Mouse (Mus musculus) adrenal gland, adult 2 months (tissue): ENCODE data around the gene Mia. TPM values are rescaled to one million over a fixed set of nuclear protein-coding genes. Genes with fewer than 3 reads are reported as not detected.

Experiments
- DNase-seq: peaks from one replicate; pipeline ENCODE4 v3.0.0; 2021
- polyA plus RNA-seq: library from polyadenylated mRNA; depleted of rRNA; stranded (reverse); fragments of >200 nt; gene quantifications from 2 replicates; pipeline ENCODE4 v1.2.3, GENCODE M21; 2012
- total RNA-seq, 2 experiments: library from RNA; stranded (reverse); gene quantifications; 2 replicates each; pipeline ENCODE4 v1.2.3; 2021

Mia gene
- total and polyA plus RNA-seq, 3 experiments, result not detected

- no peak for DNase-seq
These were observed 5.0 kb upstream of the Mia start for GRCm38 (mm10) chr7:27185986-27186385.

GRCm38 (mm10) chr7:27184964-27185363 is 4.0 kb upstream of the Mia start:
- DNase-seq, result no peak

GRCm38 (mm10) chr7:27182498-27182897 is 1.5 kb upstream of the Mia start:
- no peak for DNase-seq

- peak; percentile 72 for DNase-seq
These were observed 921 bp downstream of the Mia start for GRCm38 (mm10) chr7:27180036-27180435.

- DNase-seq, result no peak
These were observed 1.6 kb downstream of the Mia start for GRCm38 (mm10) chr7:27179217-27179918.

- DNase-seq, result peak; percentile 99
These were observed 2.4 kb downstream of the Mia start, which contains the start of gene Rab4b for GRCm38 (mm10) chr7:27178324-27179216. Rab4b (minus strand) TSS chr7:27178896.

- no peak for DNase-seq
These were observed 3.0 kb downstream of the Mia start for GRCm38 (mm10) chr7:27177942-27178323.

GRCm38 (mm10) chr7:27174896-27175295 is 6.1 kb downstream of the Mia start:
- DNase-seq, result no peak

GRCm38 (mm10) chr7:27174496-27174895 is 6.5 kb downstream of the Mia start:
- DNase-seq, result no peak

- DNase-seq, result no peak
These were observed 10.0 kb downstream of the Mia start for GRCm38 (mm10) chr7:27170981-27171380.

- DNase-seq, result no peak
These were observed 12.6 kb downstream of the Mia start for GRCm38 (mm10) chr7:27168371-27168770.

GRCm38 (mm10) chr7:27167475-27168094 is 13.4 kb downstream of the Mia start:
- DNase-seq, result no peak

- DNase-seq, result peak; percentile 97
These were observed 14.1 kb downstream of the Mia start, which contains the start of gene Egln2 for GRCm38 (mm10) chr7:27166614-27167474. Egln2 (minus strand) TSS chr7:27166802.

GRCm38 (mm10) chr7:27166229-27166613 is 14.7 kb downstream of the Mia start:
- DNase-seq, result peak; percentile 97

- no peak for DNase-seq
These were observed 15.3 kb downstream of the Mia start for GRCm38 (mm10) chr7:27165696-27166095.

GRCm38 (mm10) chr7:27165007-27165655 is 15.8 kb downstream of the Mia start:
- peak; percentile 94 for DNase-seq

GRCm38 (mm10) chr7:27164112-27164947 is 16.6 kb downstream of the Mia start:
- peak; percentile 77 for DNase-seq

- DNase-seq, result no peak
These were observed 17.5 kb downstream of the Mia start for GRCm38 (mm10) chr7:27163450-27163805.

GRCm38 (mm10) chr7:27162780-27163449 is 18.0 kb downstream of the Mia start:
- peak; percentile 62 for DNase-seq

- DNase-seq, result peak; percentile 76
These were observed 19.2 kb downstream of the Mia start for GRCm38 (mm10) chr7:27161744-27162143.
